Mouse (Mus musculus): ENCODE data around the gene Otogl. TPM values are rescaled to one million over a fixed set of nuclear protein-coding genes. Genes with fewer than 3 reads are reported as not detected.

Gene Otogl
- polyA plus RNA-seq, 2 experiments from 2014 or later, result not detected

Other genes with a start within 250 kb of the Otogl start
- not detected for gene Ptprq, start 192.1 kb downstream of the Otogl start, polyA plus RNA-seq (2017; shearing (Covaris generic))

Measured in activated CD4-positive, CD25-positive, alpha-beta regulatory T cell, adult 4 months (primary cell).